Mouse (Mus musculus): ENCODE measurements around the gene Clic6.

Gene Clic6

GRCm38 (mm10) chr16:92524651-92525050 is 39.1 kb downstream of the Clic6 start:
- no peak for DNase-seq (ENCODE audit: low spot score)

GRCm38 (mm10) chr16:92525919-92526318 is 40.4 kb downstream of the Clic6 start:
- no peak for DNase-seq (ENCODE audit: low spot score)

GRCm38 (mm10) chr16:92535258-92535657 is 49.7 kb downstream of the Clic6 start:
- no peak for DNase-seq (ENCODE audit: low spot score)

- peak; percentile 29 for DNase-seq (ENCODE audit: low spot score)
Measured at GRCm38 (mm10) chr16:92538356-92538755, 52.8 kb downstream of the Clic6 start.

- DNase-seq (ENCODE audit: low spot score), result peak; percentile 66
Measured at GRCm38 (mm10) chr16:92544264-92544663, 58.7 kb downstream of the Clic6 start.

- peak; percentile 78 for DNase-seq (ENCODE audit: low spot score)
Measured at GRCm38 (mm10) chr16:92548651-92549050, 63.1 kb downstream of the Clic6 start.

- no peak for DNase-seq (ENCODE audit: low spot score)
Measured at GRCm38 (mm10) chr16:92551266-92552105, 66.0 kb downstream of the Clic6 start.

- DNase-seq (ENCODE audit: low spot score), result no peak
Measured at GRCm38 (mm10) chr16:92552106-92552382, 66.5 kb downstream of the Clic6 start.

- no peak for DNase-seq (ENCODE audit: low spot score)
Measured at GRCm38 (mm10) chr16:92552858-92553257, 67.3 kb downstream of the Clic6 start.

- DNase-seq (ENCODE audit: low spot score), result no peak
Measured at GRCm38 (mm10) chr16:92555051-92555450, 69.5 kb downstream of the Clic6 start.

GRCm38 (mm10) chr16:92565291-92565690 is 79.8 kb downstream of the Clic6 start:
- DNase-seq (ENCODE audit: low spot score), result no peak

- DNase-seq (ENCODE audit: low spot score), result peak; percentile 88
Measured at GRCm38 (mm10) chr16:92565708-92566107, 80.2 kb downstream of the Clic6 start.

- DNase-seq (ENCODE audit: low spot score), result no peak
Measured at GRCm38 (mm10) chr16:92566146-92566545, 80.6 kb downstream of the Clic6 start.

GRCm38 (mm10) chr16:92571246-92571645 is 85.7 kb downstream of the Clic6 start:
- peak; percentile 26 for DNase-seq (ENCODE audit: low spot score)

GRCm38 (mm10) chr16:92573193-92573592 is 87.7 kb downstream of the Clic6 start:
- DNase-seq (ENCODE audit: low spot score), result peak; percentile 32

- DNase-seq (ENCODE audit: low spot score), result no peak
Measured at GRCm38 (mm10) chr16:92575792-92576191, 90.3 kb downstream of the Clic6 start.

GRCm38 (mm10) chr16:92577381-92577780 is 91.8 kb downstream of the Clic6 start:
- no peak for DNase-seq (ENCODE audit: low spot score)

- no peak for DNase-seq (ENCODE audit: low spot score)
Measured at GRCm38 (mm10) chr16:92578915-92579653, 93.5 kb downstream of the Clic6 start.

- no peak for DNase-seq (ENCODE audit: low spot score)
Measured at GRCm38 (mm10) chr16:92580981-92581380, 95.4 kb downstream of the Clic6 start.

GRCm38 (mm10) chr16:92581767-92582166 is 96.2 kb downstream of the Clic6 start:
- DNase-seq (ENCODE audit: low spot score), result no peak

GRCm38 (mm10) chr16:92587836-92588235 is 102.3 kb downstream of the Clic6 start:
- no peak for DNase-seq (ENCODE audit: low spot score)

All from lung, postnatal 25 days (tissue).